In genomic region chr19:54688630-54689029, GRCm38 (mm10) we compare ENCODE assay signal across 21 mouse cellular contexts.
A peak's percentile ranks its signal among the peaks of the same experiment; 100 is the strongest.
DNase-seq lines count a peak whose midpoint lies in the region; ATAC-seq lines count a peak whose summit lies in the region.
"Had no signal": no experiment of that assay in that cellular context is flagged by ENCODE, and none has a peak within 500 bp of the region (broad histone marks: within the 10 kb centered on the region; RNA-seq: fewer than 3 reads in every experiment).

No protein-coding gene starts in this region.

- H3K4me3 ChIP-seq in forebrain, embryonic 16.5 days (replicated peaks; ENCODE audit: low read length): no peak overlapping the region
- H3K4me3 ChIP-seq in forebrain, embryonic 12.5 days (replicated peaks): no peak overlapping the region
- H3K4me3 ChIP-seq: forebrain, embryonic 15.5 days; heart, embryonic 13.5 days; hindbrain, embryonic 15.5 days; limb, embryonic 12.5 days; liver, embryonic 12.5 days; midbrain, embryonic 10.5 days had no signal

- H3K27me3 ChIP-seq in forebrain, embryonic 16.5 days (replicated peaks; ENCODE audit: control insufficient read depth, insufficient read depth, low read length): no peaks in the 10 kb centered on the region
- H3K27me3 ChIP-seq in forebrain, embryonic 12.5 days: no peaks in the 10 kb centered on the region
- H3K27me3 ChIP-seq: CH12.LX; forebrain, embryonic 15.5 days; heart, embryonic 13.5 days; hindbrain, embryonic 15.5 days; limb, embryonic 12.5 days; liver, embryonic 12.5 days had no signal

- no peak overlapping the region for H3K4me2 ChIP-seq in forebrain, embryonic 16.5 days (ENCODE audit: low read length)
- H3K4me2 ChIP-seq in forebrain, embryonic 12.5 days: no peak overlapping the region
- H3K4me2 ChIP-seq: forebrain, embryonic 15.5 days; heart, embryonic 13.5 days; hindbrain, embryonic 15.5 days; limb, embryonic 12.5 days; liver, embryonic 12.5 days; lung, embryonic 14.5 days had no signal

- DNase-seq in embryo, embryonic 11 days: peak; percentile 2
- no peak for DNase-seq in embryo, embryonic 10 days (ENCODE audit: low spot score)
- peak; percentile 12 for DNase-seq in adipocyte (ENCODE audit: low spot score)
- peak; percentile 10 to 23 for DNase-seq in kidney, postnatal 4 days
- DNase-seq: cerebellum, adult 11 months; cerebellum, postnatal 25 days; lung, embryonic 14.5 days; lung, postnatal 36 days; right cerebral cortex, postnatal 14 days; thymus, adult 18-20 months; thymus, postnatal 4 days had no signal

- H3K4me1 ChIP-seq in forebrain, embryonic 16.5 days (replicated peaks; ENCODE audit: control insufficient read depth, insufficient read depth, low read length): no peaks in the 10 kb centered on the region
- H3K4me1 ChIP-seq in forebrain, embryonic 12.5 days: no peaks in the 10 kb centered on the region
- H3K4me1 ChIP-seq: forebrain, embryonic 15.5 days; heart, embryonic 13.5 days; hindbrain, embryonic 15.5 days; limb, embryonic 12.5 days; liver, embryonic 12.5 days; midbrain, embryonic 10.5 days had no signal

- no peak overlapping the region for H3K9ac ChIP-seq in forebrain, embryonic 16.5 days (replicated peaks; ENCODE audit: low read depth, low read length)
- no peak overlapping the region for H3K9ac ChIP-seq in forebrain, embryonic 12.5 days
- H3K9ac ChIP-seq: forebrain, embryonic 15.5 days; heart, embryonic 13.5 days; hindbrain, embryonic 15.5 days; limb, embryonic 12.5 days; liver, embryonic 12.5 days; lung, embryonic 14.5 days had no signal

- ATAC-seq in hematopoietic stem cell, adult 5-6 weeks (replicated peaks in 1 of 2; ENCODE audit: insufficient read depth in 1 of 2, low FRiP score in 2 of 2, low TSS enrichment in 1 of 2, low read depth in 1 of 2, poor library complexity in 2 of 2, severe bottlenecking in 2 of 2): peak; percentile 69
- no peak for ATAC-seq in forebrain, embryonic 16.5 days
- ATAC-seq in forebrain, embryonic 12.5 days (ENCODE audit: low FRiP score): no peak
- ATAC-seq: forebrain, embryonic 15.5 days; liver, embryonic 12.5 days had no signal

- no peaks in the 10 kb centered on the region for H3K9me3 ChIP-seq in forebrain, embryonic 16.5 days (ENCODE audit: control insufficient read depth, low read length)
- no peaks in the 10 kb centered on the region for H3K9me3 ChIP-seq in forebrain, embryonic 12.5 days
- H3K9me3 ChIP-seq: forebrain, embryonic 15.5 days; heart, embryonic 13.5 days; hindbrain, embryonic 15.5 days; limb, embryonic 12.5 days; liver, embryonic 12.5 days; midbrain, embryonic 10.5 days had no signal

- H3K36me3 ChIP-seq in forebrain, embryonic 16.5 days (ENCODE audit: control insufficient read depth, insufficient read depth): no peaks in the 10 kb centered on the region
- H3K36me3 ChIP-seq in forebrain, embryonic 12.5 days (replicated peaks): no peaks in the 10 kb centered on the region
- H3K36me3 ChIP-seq: forebrain, embryonic 15.5 days; heart, embryonic 13.5 days; hindbrain, embryonic 15.5 days; limb, embryonic 12.5 days; liver, embryonic 12.5 days; midbrain, embryonic 10.5 days had no signal

- no peak overlapping the region for H3K27ac ChIP-seq in forebrain, embryonic 16.5 days (ENCODE audit: low read length)
- H3K27ac ChIP-seq in forebrain, embryonic 12.5 days: no peak overlapping the region
- H3K27ac ChIP-seq: forebrain, embryonic 15.5 days; heart, embryonic 13.5 days; hindbrain, embryonic 15.5 days; limb, embryonic 12.5 days; liver, embryonic 12.5 days; midbrain, embryonic 10.5 days had no signal

Comparison
In these comparisons a context has a peak if more than half of its experiments do, and no peak if none do; other contexts are left out.
1. ATAC-seq: peak in hematopoietic stem cell, adult 5-6 weeks (2 of 2); none in forebrain, embryonic 16.5 days (single experiment) and forebrain, embryonic 12.5 days (single experiment).